In genomic region chr3:21545156-21545893, GRCm38 (mm10) we compare ENCODE assay signal across 17 mouse cellular contexts.
DNase-seq lines count a peak whose midpoint lies in the region; ATAC-seq lines count a peak whose summit lies in the region.
"Had no signal": no experiment of that assay in that cellular context is flagged by ENCODE, and none has a peak within 500 bp of the region (broad histone marks: within the 10 kb centered on the region; RNA-seq: fewer than 3 reads in every experiment).

No protein-coding gene starts in this region.

- no peak overlapping the region for H3K4me3 ChIP-seq in heart, embryonic 11.5 days (ENCODE audit: low read depth, low read length)
- H3K4me3 ChIP-seq in neural tube, embryonic 11.5 days (ENCODE audit: low read depth, low read length), result no peak overlapping the region
- no peak overlapping the region for H3K4me3 ChIP-seq in limb, embryonic 11.5 days (ENCODE audit: low read depth, low read length)
- H3K4me3 ChIP-seq in midbrain, embryonic 16.5 days (ENCODE audit: low read depth, low read length), result no peak overlapping the region
- H3K4me3 ChIP-seq: erythroblast, embryonic 14.5 days; heart, embryonic 12.5 days had no signal

- H3K27ac ChIP-seq in heart, embryonic 11.5 days (ENCODE audit: low read depth, low read length), result peak overlapping the region; percentile 22; the same call in 1 of the 2 replicates
- H3K27ac ChIP-seq in neural tube, embryonic 11.5 days (ENCODE audit: low read depth, low read length), result 0 out of 2 replicates have a peak overlapping the region, but pooled peaks have one; percentile 14
- H3K27ac ChIP-seq in limb, embryonic 11.5 days (replicated peaks; ENCODE audit: low read depth, low read length), result no peak overlapping the region
- H3K27ac ChIP-seq in midbrain, embryonic 16.5 days (ENCODE audit: low read length), result peak overlapping the region; percentile 18; the same call in 1 of the 2 replicates
- H3K27ac ChIP-seq: liver, embryonic 14.5 days had no signal

- intact Hi-C loops in gastrocnemius, postnatal 36 days (cut with DNase I), result no loop called here

- H3K36me3 ChIP-seq in heart, embryonic 11.5 days (ENCODE audit: control insufficient read depth, insufficient read depth, low read length), result no peaks in the 10 kb centered on the region
- H3K36me3 ChIP-seq in neural tube, embryonic 11.5 days (ENCODE audit: control insufficient read depth, insufficient read depth, low read length), result no peaks in the 10 kb centered on the region
- H3K36me3 ChIP-seq in limb, embryonic 11.5 days (ENCODE audit: control insufficient read depth, insufficient read depth, low read length), result no peaks in the 10 kb centered on the region
- no peaks in the 10 kb centered on the region for H3K36me3 ChIP-seq in midbrain, embryonic 16.5 days (ENCODE audit: control insufficient read depth, insufficient read depth, low read length)
- H3K36me3 ChIP-seq: heart, embryonic 12.5 days had no signal

- no peak overlapping the region for H3K4me2 ChIP-seq in heart, embryonic 11.5 days
- no peak overlapping the region for H3K4me2 ChIP-seq in neural tube, embryonic 11.5 days (ENCODE audit: low read depth)
- H3K4me2 ChIP-seq in limb, embryonic 11.5 days (ENCODE audit: low read depth, severe bottlenecking), result no peak overlapping the region
- H3K4me2 ChIP-seq in midbrain, embryonic 16.5 days (ENCODE audit: low read length), result no peak overlapping the region
- H3K4me2 ChIP-seq: heart, embryonic 12.5 days had no signal

- no peak for ATAC-seq in heart, embryonic 11.5 days (replicated peaks; ENCODE audit: insufficient number of reproducible peaks, low FRiP score, low TSS enrichment)
- no peak for ATAC-seq in neural tube, embryonic 11.5 days (ENCODE audit: insufficient read depth, low FRiP score, low TSS enrichment)
- ATAC-seq in limb, embryonic 11.5 days (ENCODE audit: insufficient number of reproducible peaks, low FRiP score, low TSS enrichment, low read depth), result peak; percentile 50; the same call in 1 of the 2 replicates
- no peak for ATAC-seq in midbrain, embryonic 16.5 days
- ATAC-seq: intestine, embryonic 16.5 days; Patski had no signal

- no peaks in the 10 kb centered on the region for H3K9me3 ChIP-seq in heart, embryonic 11.5 days (replicated peaks; ENCODE audit: control insufficient read depth, low read length)
- no peaks in the 10 kb centered on the region for H3K9me3 ChIP-seq in neural tube, embryonic 11.5 days (ENCODE audit: control insufficient read depth, low read length)
- no peaks in the 10 kb centered on the region for H3K9me3 ChIP-seq in limb, embryonic 11.5 days (ENCODE audit: control insufficient read depth, low read length)
- no peaks in the 10 kb centered on the region for H3K9me3 ChIP-seq in midbrain, embryonic 16.5 days (replicated peaks; ENCODE audit: control insufficient read depth, low read length, poor library complexity, severe bottlenecking)
- H3K9me3 ChIP-seq: heart, embryonic 12.5 days had no signal

- no peak overlapping the region for H3K9ac ChIP-seq in heart, embryonic 11.5 days (ENCODE audit: low read depth, low read length)
- H3K9ac ChIP-seq in neural tube, embryonic 11.5 days (ENCODE audit: low read length), result no peak overlapping the region
- no peak overlapping the region for H3K9ac ChIP-seq in limb, embryonic 11.5 days (ENCODE audit: low read length)
- H3K9ac ChIP-seq in midbrain, embryonic 16.5 days (ENCODE audit: low read depth, low read length), result no peak overlapping the region
- H3K9ac ChIP-seq: heart, embryonic 12.5 days; liver, embryonic 14.5 days had no signal

- no peak for DNase-seq in heart, adult 18-20 months
- no peak for DNase-seq in neural tube, embryonic 11.5 days (ENCODE audit: low spot score)
- DNase-seq in neural tube, embryonic 10.5 days (ENCODE audit: extremely low spot score, low spot score), result no peak
- DNase-seq in limb, embryonic 11.5 days (ENCODE audit: low spot score), result no peak
- no peak for DNase-seq in gastrocnemius, postnatal 36 days
- DNase-seq in cerebellum, adult 9-11 months, result no peak
- DNase-seq: cerebellum, postnatal 25 days; heart, postnatal 4 days; kidney, postnatal 4 days; left cerebral cortex, postnatal 4 days had no signal

- 46% methylated on average over 5 of the region's 5 CpGs for WGBS in heart, embryonic 11.5 days (ENCODE audit: insufficient replicate concordance)
- whole genome bisulfite sequencing in neural tube, embryonic 11.5 days, result 21% methylated on average over 5 of the region's 5 CpGs
- 46% methylated on average over 5 of the region's 5 CpGs for WGBS in limb, embryonic 11.5 days
- WGBS in midbrain, embryonic 16.5 days, result 24% methylated on average over 5 of the region's 5 CpGs

- H3K27me3 ChIP-seq in heart, embryonic 11.5 days (ENCODE audit: control insufficient read depth, insufficient read depth, low read length), result no peaks in the 10 kb centered on the region
- H3K27me3 ChIP-seq in neural tube, embryonic 11.5 days (ENCODE audit: control insufficient read depth, insufficient read depth, low read length), result no peaks in the 10 kb centered on the region
- H3K27me3 ChIP-seq in limb, embryonic 11.5 days (ENCODE audit: control insufficient read depth, insufficient read depth, low read length), result no peaks in the 10 kb centered on the region
- no peaks in the 10 kb centered on the region for H3K27me3 ChIP-seq in midbrain, embryonic 16.5 days (ENCODE audit: control insufficient read depth, insufficient read depth, low read depth, low read length)
- H3K27me3 ChIP-seq: heart, embryonic 12.5 days; Patski had no signal

- peaks cover 15% of the 10 kb centered on the region; the same call in 1 of the 2 replicates for H3K4me1 ChIP-seq in heart, embryonic 11.5 days (ENCODE audit: control insufficient read depth, insufficient read depth, low read length)
- peaks cover 6% of the 10 kb centered on the region for H3K4me1 ChIP-seq in neural tube, embryonic 11.5 days (ENCODE audit: control insufficient read depth, insufficient read depth, low read length)
- peaks cover 10% of the 10 kb centered on the region; the same call in 1 of the 2 replicates for H3K4me1 ChIP-seq in limb, embryonic 11.5 days (ENCODE audit: control insufficient read depth, insufficient read depth, low read length)
- H3K4me1 ChIP-seq in midbrain, embryonic 16.5 days (ENCODE audit: control insufficient read depth, insufficient read depth, low read length), result peaks cover 20% of the 10 kb centered on the region
